Mouse (Mus musculus) embryonic facial prominence, embryonic 12.5 days (tissue): ENCODE results near the gene Mink1. TPM values are rescaled to one million over a fixed set of nuclear protein-coding genes. Genes with fewer than 3 reads are reported as not detected.
"Not testable (repeated sequence)": the region's sequence is repeated elsewhere in the genome, so short reads cannot be mapped to it uniquely, and the experiment has no call there.

Experiments
- ATAC-seq: fragments of 200-750 bp; cut with Nextera tagmentation; 2 replicates; pipeline ENCODE4 v1.8.0; 2017; ENCODE audit not compliant: insufficient number of reproducible peaks, insufficient read depth, low FRiP score, low TSS enrichment
- H3K27ac ChIP-seq: fragments of 300-500 bp; sonication (generic); 2 replicates; pipeline ENCODE4 v1.5.1; 2016; ENCODE audit warnings: mild to moderate bottlenecking
- H3K27me3 ChIP-seq: fragments of 300-500 bp; sonication (generic); 2 replicates; pipeline ENCODE4 v1.6.1; 2016; ENCODE audit warnings: mild to moderate bottlenecking, moderate library complexity
- H3K36me3 ChIP-seq: fragments of 300-500 bp; sonication (generic); 2 replicates; pipeline ENCODE4 v1.6.1; 2016; ENCODE audit warnings: mild to moderate bottlenecking
- H3K4me1 ChIP-seq: fragments of 300-500 bp; sonication (generic); 2 replicates; pipeline ENCODE4 v1.6.1; 2016
- H3K4me2 ChIP-seq: fragments of 300-500 bp; sonication (generic); replicated peaks from 2 replicates; pipeline ENCODE4 v1.6.1; 2016; ENCODE audit warnings: mild to moderate bottlenecking, moderate library complexity
- H3K4me3 ChIP-seq: fragments of 300-500 bp; sonication (generic); 2 replicates; pipeline ENCODE4 v1.5.1; 2016; ENCODE audit warnings: mild to moderate bottlenecking
- H3K9ac ChIP-seq: fragments of 300-500 bp; sonication (generic); 2 replicates; pipeline ENCODE4 v1.6.1; 2016; ENCODE audit warnings: mild to moderate bottlenecking, moderate library complexity
- H3K9me3 ChIP-seq: fragments of 300-500 bp; sonication (generic); 2 replicates; pipeline ENCODE4 v1.6.1; 2016; ENCODE audit warnings: mild to moderate bottlenecking, moderate library complexity
- WGBS: fragments of 180-500 bp; shearing (Covaris S2); methylation state at CpG from one replicate; pipeline ENCODE4 v1.1.7; 2016; 5-methylcytosine and 5-hydroxymethylcytosine counted together
- polyA plus RNA-seq: library from polyadenylated mRNA; unstranded; fragments of >200 nt; fragmentation: Nextera tagmentation; extraction: Ambion mirVana; gene quantifications from 2 replicates; pipeline ENCODE4 v1.2.1, GENCODE M21; 2016

The Mink1 gene
- 16.7 and 17.5 TPM in 2 replicates for polyA plus RNA-seq

- H3K4me1 ChIP-seq, result peaks cover 27% of the 10 kb centered on the region
- no peaks in the 10 kb centered on the region for H3K9me3 ChIP-seq
- H3K4me2 ChIP-seq, result peak within 1 kb of the TSS; percentile 78
- H3K4me3 ChIP-seq, result peak within 1 kb of the TSS; percentile 82
- peak within 1 kb of the TSS; percentile 88 for H3K27ac ChIP-seq
- WGBS, result under 1% methylated on average over 43 of the region's 57 CpGs
- no peaks in the 10 kb centered on the region for H3K27me3 ChIP-seq
- H3K36me3 ChIP-seq, result no peaks in the 10 kb centered on the region
- ATAC-seq, result peak; percentile 86
- H3K9ac ChIP-seq, result peak within 1 kb of the TSS; percentile 83
Measured at GRCm38 (mm10) chr11:70562287-70562994, at the start of gene Mink1. Mink1 (plus strand) TSS chr11:70562881.

GRCm38 (mm10) chr11:70513520-70513919 lies 49.2 kb upstream of the Mink1 start:
- no peaks in the 10 kb centered on the region for H3K9me3 ChIP-seq
- 45% methylated on average over 11 of the region's 11 CpGs for WGBS
- no peak overlapping the region for H3K4me2 ChIP-seq
- H3K4me3 ChIP-seq, result no peak overlapping the region
- no peak overlapping the region for H3K27ac ChIP-seq
- H3K4me1 ChIP-seq, result peaks cover 3% of the 10 kb centered on the region; the same call in 1 of the 2 replicates
- ATAC-seq, result no peak
- H3K27me3 ChIP-seq, result peaks cover 2% of the 10 kb centered on the region; the same call in 1 of the 2 replicates
- H3K36me3 ChIP-seq, result no peaks in the 10 kb centered on the region
- no peak overlapping the region for H3K9ac ChIP-seq

GRCm38 (mm10) chr11:70514288-70514687 lies 48.4 kb upstream of the Mink1 start, which contains the start of gene Vmo1:
Vmo1 (minus strand) TSS chr11:70514616.
- Histone ChIP-seq H3K9ac (no peak within 1 kb of the TSS), H3K4me1 (peaks cover 3% of the 10 kb centered on the region; the same call in 1 of the 2 replicates), H3K4me2 (no peak within 1 kb of the TSS), H3K27me3 (no peaks in the 10 kb centered on the region), H3K36me3 (no peaks in the 10 kb centered on the region), H3K4me3 (no peak within 1 kb of the TSS), H3K9me3 (no peaks in the 10 kb centered on the region), H3K27ac (no peak within 1 kb of the TSS)
- WGBS, result 86% methylated on average over 7 of the region's 7 CpGs
- ATAC-seq, result no peak

GRCm38 (mm10) chr11:70516352-70516751 lies 46.3 kb upstream of the Mink1 start:
- H3K9me3 ChIP-seq, result no peaks in the 10 kb centered on the region
- no peak overlapping the region for H3K4me2 ChIP-seq
- H3K4me3 ChIP-seq, result no peak overlapping the region
- H3K9ac ChIP-seq, result no peak overlapping the region
- no peaks in the 10 kb centered on the region for H3K36me3 ChIP-seq
- 0 out of 2 replicates have a peak, but pooled peaks cover 6% of the 10 kb centered on the region for H3K4me1 ChIP-seq
- no peak overlapping the region for H3K27ac ChIP-seq
- H3K27me3 ChIP-seq, result no peaks in the 10 kb centered on the region
- no peak for ATAC-seq
- WGBS, result 23% methylated on average over 2 of the region's 2 CpGs

- H3K4me2 ChIP-seq, result no peak overlapping the region
- no peak for ATAC-seq
Measured at GRCm38 (mm10) chr11:70518436-70518835, 44.2 kb upstream of the Mink1 start.

GRCm38 (mm10) chr11:70518923-70519322 lies 43.8 kb upstream of the Mink1 start, which contains the start of gene Gltpd2:
Gltpd2 (plus strand) TSS chr11:70519196.
- peak within 1 kb of the TSS; percentile 44 for H3K9ac ChIP-seq
- no peaks in the 10 kb centered on the region for H3K9me3 ChIP-seq
- 0 out of 2 replicates have a peak, but pooled peaks cover 6% of the 10 kb centered on the region for H3K4me1 ChIP-seq
- no peaks in the 10 kb centered on the region for H3K36me3 ChIP-seq
- H3K4me3 ChIP-seq, result peak within 1 kb of the TSS; percentile 28
- H3K4me2 ChIP-seq, result peak within 1 kb of the TSS; percentile 48
- WGBS, result 76% methylated on average over 10 of the region's 10 CpGs
- 0 out of 2 replicates have a peak within 1 kb of the TSS, but pooled peaks have one; percentile 61 for H3K27ac ChIP-seq
- H3K27me3 ChIP-seq, result no peaks in the 10 kb centered on the region
- no peak for ATAC-seq

More at GRCm38 (mm10) chr11:70518436-70518835, 44.2 kb upstream of the Mink1 start:
- no peaks in the 10 kb centered on the region for H3K27me3 ChIP-seq
- no peaks in the 10 kb centered on the region for H3K9me3 ChIP-seq
- 0 out of 2 replicates have a peak, but pooled peaks cover 6% of the 10 kb centered on the region for H3K4me1 ChIP-seq
- 62% methylated on average over 1 of the region's 1 CpGs for WGBS
- H3K36me3 ChIP-seq, result no peaks in the 10 kb centered on the region
- no peak overlapping the region for H3K9ac ChIP-seq
- H3K4me3 ChIP-seq, result no peak overlapping the region
- no peak overlapping the region for H3K27ac ChIP-seq

GRCm38 (mm10) chr11:70520178-70520769 lies 42.4 kb upstream of the Mink1 start:
- Histone ChIP-seq H3K9ac (peak overlapping the region; percentile 44), H3K4me3 (peak overlapping the region; percentile 28), H3K4me1 (0 out of 2 replicates have a peak, but pooled peaks cover 6% of the 10 kb centered on the region), H3K27ac (peak overlapping the region; percentile 61; the same call in 1 of the 2 replicates), H3K9me3 (no peaks in the 10 kb centered on the region), H3K36me3 (no peaks in the 10 kb centered on the region), H3K27me3 (no peaks in the 10 kb centered on the region), H3K4me2 (peak overlapping the region; percentile 48)
- ATAC-seq, result peak; percentile 41; the same call in 1 of the 2 replicates
- 13% methylated on average over 41 of the region's 41 CpGs for WGBS

- H3K4me2 ChIP-seq, H3K27ac ChIP-seq, H3K4me3 ChIP-seq, H3K27me3 ChIP-seq, ATAC-seq, H3K9ac ChIP-seq, H3K9me3 ChIP-seq: not testable (repeated sequence)
- 84% methylated on average over 8 of the region's 8 CpGs for WGBS
- peaks cover 14% of the 10 kb centered on the region for H3K4me1 ChIP-seq
- peaks cover 26% of the 10 kb centered on the region for H3K36me3 ChIP-seq
Measured at GRCm38 (mm10) chr11:70523306-70523989, 39.2 kb upstream of the Mink1 start.

GRCm38 (mm10) chr11:70524782-70525181 lies 37.9 kb upstream of the Mink1 start:
- H3K4me2 ChIP-seq, result peak overlapping the region; percentile 45
- no peak overlapping the region; the same call in 1 of the 2 replicates for H3K9ac ChIP-seq
- peak; percentile 24; the same call in 1 of the 2 replicates for ATAC-seq
- peaks cover 34% of the 10 kb centered on the region for H3K36me3 ChIP-seq
- peaks cover 14% of the 10 kb centered on the region for H3K4me1 ChIP-seq
- H3K4me3 ChIP-seq, result peak overlapping the region; percentile 63
- WGBS, result 8% methylated on average over 8 of the region's 8 CpGs
- H3K27ac ChIP-seq, result no peak overlapping the region
- H3K27me3 ChIP-seq, result no peaks in the 10 kb centered on the region
- H3K9me3 ChIP-seq, result no peaks in the 10 kb centered on the region

GRCm38 (mm10) chr11:70525184-70525678 lies 37.5 kb upstream of the Mink1 start, which contains the start of gene Psmb6:
Psmb6 (plus strand) TSS chr11:70525367.
- peak; percentile 90 for ATAC-seq
- no peaks in the 10 kb centered on the region for H3K9me3 ChIP-seq
- under 1% methylated on average over 25 of the region's 26 CpGs for WGBS
- peak within 1 kb of the TSS; percentile 76 for H3K4me2 ChIP-seq
- peak within 1 kb of the TSS; percentile 63 for H3K4me3 ChIP-seq
- H3K9ac ChIP-seq, result peak within 1 kb of the TSS; percentile 81
- H3K4me1 ChIP-seq, result peaks cover 10% of the 10 kb centered on the region
- no peaks in the 10 kb centered on the region for H3K27me3 ChIP-seq
- peak within 1 kb of the TSS; percentile 50; the same call in 1 of the 2 replicates for H3K27ac ChIP-seq
- H3K36me3 ChIP-seq, result peaks cover 34% of the 10 kb centered on the region

- 0 out of 2 replicates have a peak, but pooled peaks have one; percentile 31 for ATAC-seq
- Histone ChIP-seq H3K4me3 (peak overlapping the region; percentile 63), H3K36me3 (peaks cover 34% of the 10 kb centered on the region), H3K9ac (peak overlapping the region; percentile 81), H3K27me3 (no peaks in the 10 kb centered on the region), H3K27ac (0 out of 2 replicates have a peak overlapping the region, but pooled peaks have one; percentile 50), H3K9me3 (no peaks in the 10 kb centered on the region), H3K4me1 (peaks cover 8% of the 10 kb centered on the region), H3K4me2 (peak overlapping the region; percentile 76)
- WGBS, result 4% methylated on average over 12 of the region's 12 CpGs
Measured at GRCm38 (mm10) chr11:70525726-70526125, 37.0 kb upstream of the Mink1 start.
